Mouse (Mus musculus): ENCODE measurements around the gene Ccdc97. TPM values are rescaled to one million over a fixed set of nuclear protein-coding genes. Genes with fewer than 3 reads are reported as not detected.

Gene Ccdc97
- polyA plus RNA-seq (2014; fragmentation: Illumina TruSeq; extraction: RNeasy Lipid Tissue Mini Kit (QIAGEN cat#74804); ENCODE audit: low replicate concordance) = 0.56 TPM

DNA sequence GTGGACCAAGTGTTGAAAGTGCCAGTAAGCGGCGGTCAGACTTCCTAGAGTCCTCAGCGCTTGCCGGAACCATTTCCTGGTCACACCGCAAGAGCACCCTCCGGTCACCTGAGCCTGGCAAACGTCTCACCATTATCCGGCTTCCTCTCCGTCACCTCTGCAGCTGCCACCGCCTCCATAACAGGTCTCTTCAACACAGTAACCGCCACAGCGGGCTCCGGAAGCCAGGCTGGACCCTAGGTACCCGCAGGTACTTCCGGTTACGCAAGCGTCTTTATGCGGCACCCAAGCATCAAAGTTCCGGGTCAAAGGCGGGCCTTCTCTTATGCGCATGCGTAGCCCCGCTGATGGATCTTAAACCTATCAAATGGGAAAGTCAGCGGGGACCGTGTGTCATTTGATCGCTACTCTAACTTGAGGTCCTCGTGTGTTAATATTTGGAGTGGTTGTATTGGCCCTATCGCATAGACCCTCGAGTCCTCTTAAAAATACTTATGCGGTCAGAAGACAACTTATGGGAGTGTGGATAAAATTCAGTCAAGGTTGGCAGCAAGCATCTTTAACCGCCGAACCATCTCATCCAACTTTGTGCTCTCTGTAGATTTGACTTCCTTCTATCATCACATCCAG lies at the start of gene Ccdc97:
TSS of gene Ccdc97 (minus strand) at position 301 of the 630 bp plus-strand sequence.

DNA sequence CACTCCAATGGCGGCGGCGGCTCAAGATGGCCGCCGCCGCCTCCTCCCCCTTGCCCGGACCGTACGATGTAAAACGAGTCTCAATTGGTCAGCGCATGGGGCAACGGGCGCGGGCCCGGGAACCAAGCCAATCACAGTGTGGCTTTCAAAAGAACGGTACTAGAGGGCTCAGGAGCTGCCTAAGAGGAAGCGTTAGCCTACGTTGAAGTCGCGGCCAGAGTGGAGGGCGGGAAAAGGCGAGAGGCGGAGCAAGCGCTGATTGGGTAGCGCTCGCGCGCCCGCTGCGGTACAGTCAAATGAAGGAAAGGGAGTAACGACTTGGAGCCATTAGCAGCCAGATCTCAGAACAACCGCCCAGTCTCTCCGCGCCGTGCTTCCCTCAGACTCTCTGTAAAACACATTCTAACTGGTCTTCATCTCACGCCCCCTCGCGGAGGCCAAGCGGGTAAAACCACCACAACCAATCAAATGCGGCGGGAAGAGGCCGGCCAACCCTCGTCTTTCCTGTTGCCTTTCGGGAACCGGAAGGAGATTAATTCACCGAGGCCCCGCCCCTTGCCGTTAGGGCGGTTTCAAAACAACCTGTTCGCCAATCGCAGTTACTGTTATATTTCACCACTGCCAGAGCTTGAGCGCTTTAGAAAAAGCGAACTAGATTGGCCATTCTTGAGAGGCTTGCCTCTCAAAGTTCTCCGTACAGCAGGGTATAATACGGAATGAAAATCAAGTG lies 36.0 kb upstream of the Ccdc97 start, which contains the start of gene Hnrnpul1:
TSS of gene Hnrnpul1 (minus strand) at position 20 of the 730 bp plus-strand sequence.

DNA sequence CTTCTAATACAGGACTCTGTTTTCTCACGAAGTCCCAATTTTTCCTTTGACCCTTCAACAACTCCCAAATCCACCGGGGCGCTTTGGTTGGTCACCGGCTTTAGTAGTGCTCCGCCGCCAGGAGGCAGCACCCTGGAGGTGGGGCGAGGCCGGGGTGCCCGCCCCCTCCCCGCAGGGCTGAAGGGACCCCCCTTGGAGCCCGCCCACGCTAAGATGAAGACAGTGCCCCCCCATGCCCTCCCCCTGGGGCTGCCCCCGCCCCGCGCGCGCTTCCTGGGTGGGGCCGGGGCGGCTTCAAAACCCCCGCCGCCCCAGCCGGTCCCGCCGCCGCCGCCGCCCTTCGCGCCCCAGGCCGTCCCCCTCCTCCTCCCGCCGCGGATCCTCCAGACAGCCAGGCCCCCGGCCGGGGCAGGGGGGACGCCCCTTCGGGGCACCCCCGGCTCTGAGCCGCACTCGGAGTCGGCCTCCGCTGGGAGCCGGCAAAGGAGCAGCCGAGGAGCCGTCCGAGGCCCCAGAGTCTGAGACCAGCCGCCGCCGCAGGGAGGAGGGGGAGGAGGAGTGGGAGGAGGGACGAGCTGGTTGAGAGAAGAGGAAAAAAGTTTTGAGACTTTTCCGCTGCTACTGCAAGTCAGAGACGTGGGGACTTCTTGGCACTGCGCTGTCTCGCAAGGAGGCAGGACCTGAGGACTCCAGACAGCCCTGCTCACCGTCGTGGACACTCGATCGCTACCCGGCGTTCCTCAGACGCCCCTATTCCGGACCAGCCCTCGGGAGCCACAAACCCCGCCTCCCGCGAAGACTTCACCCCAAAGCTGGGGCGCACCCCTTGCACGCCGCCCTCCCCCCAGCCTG lies 32.0 kb downstream of the Ccdc97 start, which contains the start of gene Tgfb1:
TSS of gene Tgfb1 (plus strand) at position 323 of the 852 bp plus-strand sequence.

DNA sequence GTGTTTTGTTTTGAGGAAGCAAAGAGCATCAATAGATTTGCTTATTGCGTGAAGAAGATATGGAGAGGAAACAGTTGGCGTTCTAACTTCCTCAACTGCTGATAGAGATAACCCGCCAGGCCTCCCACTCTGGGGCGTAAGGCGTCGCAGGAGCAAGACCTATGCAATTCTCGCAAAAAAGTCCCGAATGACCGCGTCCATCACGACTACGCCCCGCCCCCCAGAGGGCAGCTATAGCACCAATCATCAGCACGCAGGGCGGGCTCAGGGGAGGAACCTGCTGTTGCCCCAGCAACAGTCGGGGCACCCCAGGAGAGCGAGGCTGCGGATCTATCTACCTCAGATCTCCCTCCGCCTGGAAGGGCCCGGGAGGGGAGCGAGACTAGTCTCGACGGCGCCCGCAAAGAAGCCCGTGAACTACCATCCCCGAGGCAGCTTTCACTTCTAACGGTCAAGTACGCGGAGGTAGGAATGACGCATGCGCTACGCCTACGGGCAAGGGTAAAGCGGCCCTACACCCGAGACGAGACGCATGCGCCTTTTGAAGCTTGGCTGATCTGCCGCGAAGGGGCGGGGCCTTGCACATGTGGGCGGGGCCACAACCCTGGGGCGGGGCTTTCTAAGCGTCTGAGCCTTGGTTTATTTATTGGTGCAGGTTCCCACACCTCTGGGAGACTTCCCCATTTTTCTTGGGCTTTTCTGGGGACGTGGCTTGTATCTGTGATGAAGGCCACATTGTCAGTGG lies 38.2 kb downstream of the Ccdc97 start, which contains the start of gene B9d2:
TSS of gene B9d2 (plus strand) at position 267 of the 745 bp plus-strand sequence.

DNA sequence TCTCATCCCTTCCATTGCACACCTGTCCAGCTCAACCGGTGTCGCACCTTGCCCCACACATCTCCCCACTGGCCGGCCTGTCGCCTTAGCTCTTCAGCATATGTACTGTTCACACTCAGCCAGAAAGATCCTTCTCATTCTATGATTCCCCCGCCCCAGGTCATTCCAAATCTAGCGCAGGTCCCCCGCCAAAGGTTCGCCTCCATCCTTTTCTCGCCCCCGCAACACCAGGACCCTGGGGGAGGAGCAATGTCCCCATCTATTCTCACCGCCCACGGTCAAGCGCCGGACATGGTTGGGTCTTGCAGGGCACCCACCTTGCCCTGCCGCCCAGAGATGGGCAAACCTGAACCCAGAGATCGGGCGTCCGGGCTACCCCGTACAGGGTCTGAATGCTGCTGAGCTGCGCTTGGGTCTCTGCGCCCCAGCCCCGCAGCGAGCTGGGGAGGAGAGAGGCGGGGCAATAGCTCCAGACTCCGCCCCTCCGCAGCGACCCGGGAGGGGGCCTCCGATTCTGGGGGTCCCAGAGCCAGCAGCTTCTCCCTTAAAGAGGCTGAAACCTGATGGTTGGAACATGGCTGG lies 44.1 kb downstream of the Ccdc97 start, which contains the start of gene Tmem91:
TSS of gene Tmem91 (minus strand) at position 448 of the 582 bp plus-strand sequence.

Other genes with a start within 250 kb of the Ccdc97 start
- gene Ceacam1, start 241.5 kb downstream of the Ccdc97 start, polyA plus RNA-seq (2014; fragmentation: Illumina TruSeq; extraction: RNeasy Lipid Tissue Mini Kit (QIAGEN cat#74804); ENCODE audit: low replicate concordance) = 423 TPM
- gene Ceacam2, start 179.2 kb downstream of the Ccdc97 start, polyA plus RNA-seq (2014; fragmentation: Illumina TruSeq; extraction: RNeasy Lipid Tissue Mini Kit (QIAGEN cat#74804); ENCODE audit: low replicate concordance) = 0.71 TPM
- gene Erich4, start 103.2 kb downstream of the Ccdc97 start, polyA plus RNA-seq (2014; fragmentation: Illumina TruSeq; extraction: RNeasy Lipid Tissue Mini Kit (QIAGEN cat#74804); ENCODE audit: low replicate concordance) = 3.4 TPM
- gene Dmac2, start 99.7 kb downstream of the Ccdc97 start, polyA plus RNA-seq (2014; fragmentation: Illumina TruSeq; extraction: RNeasy Lipid Tissue Mini Kit (QIAGEN cat#74804); ENCODE audit: low replicate concordance) = 32.4 TPM
- not detected for gene B3gnt8, start 92.4 kb downstream of the Ccdc97 start, polyA plus RNA-seq (2014; fragmentation: Illumina TruSeq; extraction: RNeasy Lipid Tissue Mini Kit (QIAGEN cat#74804); ENCODE audit: low replicate concordance)
- not detected for gene Bckdha, start 60.1 kb downstream of the Ccdc97 start, polyA plus RNA-seq (2014; fragmentation: Illumina TruSeq; extraction: RNeasy Lipid Tissue Mini Kit (QIAGEN cat#74804); ENCODE audit: low replicate concordance)
- gene Exosc5, start 59.9 kb downstream of the Ccdc97 start, polyA plus RNA-seq (2014; fragmentation: Illumina TruSeq; extraction: RNeasy Lipid Tissue Mini Kit (QIAGEN cat#74804); ENCODE audit: low replicate concordance) = 0.89 TPM
- not detected for gene Tmem91, start 43.9 kb downstream of the Ccdc97 start, polyA plus RNA-seq (2014; fragmentation: Illumina TruSeq; extraction: RNeasy Lipid Tissue Mini Kit (QIAGEN cat#74804); ENCODE audit: low replicate concordance)
- gene B9d2, start 38.3 kb downstream of the Ccdc97 start, polyA plus RNA-seq (2014; fragmentation: Illumina TruSeq; extraction: RNeasy Lipid Tissue Mini Kit (QIAGEN cat#74804); ENCODE audit: low replicate concordance) = not detected
- gene Tgfb1, start 32.1 kb downstream of the Ccdc97 start, polyA plus RNA-seq (2014; fragmentation: Illumina TruSeq; extraction: RNeasy Lipid Tissue Mini Kit (QIAGEN cat#74804); ENCODE audit: low replicate concordance) = 0.52 TPM
- 29.2 TPM for gene Hnrnpul1, start 35.7 kb upstream of the Ccdc97 start, polyA plus RNA-seq (2014; fragmentation: Illumina TruSeq; extraction: RNeasy Lipid Tissue Mini Kit (QIAGEN cat#74804); ENCODE audit: low replicate concordance)
- gene Axl, start 69.6 kb upstream of the Ccdc97 start, polyA plus RNA-seq (2014; fragmentation: Illumina TruSeq; extraction: RNeasy Lipid Tissue Mini Kit (QIAGEN cat#74804); ENCODE audit: low replicate concordance) = 12.1 TPM
- 7.0 TPM for gene Cyp2s1, start 97.8 kb upstream of the Ccdc97 start, polyA plus RNA-seq (2014; fragmentation: Illumina TruSeq; extraction: RNeasy Lipid Tissue Mini Kit (QIAGEN cat#74804); ENCODE audit: low replicate concordance)
- 600 TPM for gene Cyp2b10, start 178.5 kb upstream of the Ccdc97 start, polyA plus RNA-seq (2014; fragmentation: Illumina TruSeq; extraction: RNeasy Lipid Tissue Mini Kit (QIAGEN cat#74804); ENCODE audit: low replicate concordance)

Measured in small intestine, adult 10 weeks (tissue).